ENCODE assay signal across 12 mouse cellular contexts in the genomic region with DNA sequence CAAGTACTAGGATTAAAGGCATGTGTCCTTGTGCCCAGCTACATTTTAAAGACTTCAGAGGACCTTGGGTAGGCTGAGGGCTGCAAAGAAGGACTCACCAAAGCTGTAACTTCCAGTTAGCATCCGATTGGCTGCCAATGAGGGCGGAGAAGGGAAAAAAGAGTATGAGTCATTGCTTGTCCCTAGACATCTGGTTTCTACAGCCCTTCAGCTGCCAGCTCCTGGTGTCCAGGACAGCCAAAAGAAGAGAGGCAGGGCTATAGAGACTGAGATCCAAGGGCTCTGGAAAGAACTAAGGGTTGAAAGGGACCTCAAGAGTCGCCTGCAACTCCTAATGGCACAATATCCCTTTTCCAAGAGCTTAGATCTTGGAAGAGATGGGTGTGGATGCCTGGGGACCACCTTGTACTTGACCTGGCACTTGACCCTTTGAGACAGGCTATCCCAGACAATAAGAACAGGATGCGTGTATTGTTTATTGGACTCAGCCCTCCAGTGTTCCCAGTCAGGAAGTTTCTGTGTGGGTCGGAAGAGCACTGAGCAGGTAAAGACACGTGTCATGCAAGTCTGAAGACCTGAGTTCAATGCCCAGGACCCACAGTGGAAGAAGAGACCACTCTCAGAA. TPM values are rescaled to one million over a fixed set of nuclear protein-coding genes. Genes with fewer than 3 reads are reported as not detected.
DNase-seq lines count a peak whose midpoint lies in the region; ATAC-seq and TF ChIP-seq lines count a peak whose summit lies in the region.
"Had no signal": no experiment of that assay in that cellular context is flagged by ENCODE, and none has a peak within 500 bp of the region (broad histone marks: within the 10 kb centered on the region; RNA-seq: fewer than 3 reads in every experiment).

No protein-coding gene starts in this region.

- peaks cover 17% of the 10 kb centered on the region; the same call in 1 of the 2 replicates for H3K36me3 ChIP-seq in midbrain, embryonic 11.5 days (ENCODE audit: control insufficient read depth, insufficient read depth, low read length)
- peaks cover 19% of the 10 kb centered on the region for H3K36me3 ChIP-seq in midbrain, postnatal 0 days (ENCODE audit: insufficient read depth, low read length)
- peaks cover 60% of the 10 kb centered on the region for H3K36me3 ChIP-seq in neural tube, embryonic 15.5 days

- H3K4me3 ChIP-seq in midbrain, embryonic 11.5 days (ENCODE audit: low read depth, low read length): no peak overlapping the region
- H3K4me3 ChIP-seq in midbrain, postnatal 0 days (ENCODE audit: low read depth, low read length): no peak overlapping the region
- H3K4me3 ChIP-seq in neural tube, embryonic 15.5 days (replicated peaks): no peak overlapping the region
- H3K4me3 ChIP-seq: megakaryocyte, embryonic 14.5 days had no signal

- no peak for TF ChIP-seq CTCF in midbrain, postnatal 0 days (IDR thresholded peaks at IDR 0.05)

- H3K4me1 ChIP-seq in midbrain, embryonic 11.5 days (ENCODE audit: control insufficient read depth, insufficient read depth, low read length): no peaks in the 10 kb centered on the region
- no peaks in the 10 kb centered on the region for H3K4me1 ChIP-seq in midbrain, postnatal 0 days (ENCODE audit: insufficient read depth, low read length)
- H3K4me1 ChIP-seq in neural tube, embryonic 15.5 days: 0 out of 2 replicates have a peak, but pooled peaks cover 4% of the 10 kb centered on the region

- peak; percentile 44 for DNase-seq in midbrain, embryonic 11.5 days (ENCODE audit: low spot score, missing footprints)
- DNase-seq in midbrain, postnatal 0 days (ENCODE audit: low spot score): no peak
- DNase-seq in adrenal gland, adult (ENCODE audit: inconsistent age in 2 of 2, low spot score in 1 of 2): peak; percentile 87 to 94
- DNase-seq in gastrocnemius, postnatal 25 days: peak; percentile 85
- peak; percentile 74 for DNase-seq in lung, postnatal 25 days (ENCODE audit: low spot score)
- DNase-seq in retina, embryonic 14.5 days (ENCODE audit: low spot score): no peak
- DNase-seq: forebrain, postnatal 0 days; left cerebral cortex, postnatal 4 days had no signal

- ATAC-seq in midbrain, embryonic 11.5 days (ENCODE audit: low FRiP score): no peak
- no peak for ATAC-seq in midbrain, postnatal 0 days (ENCODE audit: low FRiP score)
- ATAC-seq in megakaryocyte, adult 5-6 weeks (ENCODE audit: poor library complexity, severe bottlenecking): no peak
- ATAC-seq in neural tube, embryonic 15.5 days (ENCODE audit: low FRiP score): no peak
- ATAC-seq: forebrain, postnatal 0 days had no signal

- no peak overlapping the region for H3K9ac ChIP-seq in midbrain, embryonic 11.5 days (ENCODE audit: low read length)
- no peak overlapping the region; the same call in 1 of the 2 replicates for H3K9ac ChIP-seq in midbrain, postnatal 0 days (replicated peaks; ENCODE audit: low read length, poor library complexity, severe bottlenecking)
- H3K9ac ChIP-seq in neural tube, embryonic 15.5 days (replicated peaks): no peak overlapping the region
- H3K9ac ChIP-seq: forebrain, postnatal 0 days had no signal

- H3K4me2 ChIP-seq in midbrain, embryonic 11.5 days: no peak overlapping the region
- no peak overlapping the region for H3K4me2 ChIP-seq in midbrain, postnatal 0 days (ENCODE audit: low read depth, low read length, poor library complexity, severe bottlenecking)
- H3K4me2 ChIP-seq in neural tube, embryonic 15.5 days: no peak overlapping the region

- no peaks in the 10 kb centered on the region for H3K27me3 ChIP-seq in midbrain, embryonic 11.5 days (ENCODE audit: control insufficient read depth, insufficient read depth, low read length)
- no peaks in the 10 kb centered on the region for H3K27me3 ChIP-seq in midbrain, postnatal 0 days (ENCODE audit: insufficient read depth, low read length)
- no peaks in the 10 kb centered on the region for H3K27me3 ChIP-seq in neural tube, embryonic 15.5 days (replicated peaks)
- H3K27me3 ChIP-seq: megakaryocyte, embryonic 14.5 days had no signal

- H3K27ac ChIP-seq in midbrain, embryonic 11.5 days (ENCODE audit: low read depth, low read length): no peak overlapping the region
- H3K27ac ChIP-seq in midbrain, postnatal 0 days (ENCODE audit: low read depth, low read length): no peak overlapping the region
- no peak overlapping the region for H3K27ac ChIP-seq in neural tube, embryonic 15.5 days (replicated peaks)

- no peaks in the 10 kb centered on the region for H3K9me3 ChIP-seq in midbrain, embryonic 11.5 days (ENCODE audit: control insufficient read depth, low read length)
- H3K9me3 ChIP-seq in midbrain, postnatal 0 days (ENCODE audit: low read length): no peaks in the 10 kb centered on the region
- no peaks in the 10 kb centered on the region for H3K9me3 ChIP-seq in neural tube, embryonic 15.5 days (replicated peaks)
- H3K9me3 ChIP-seq: megakaryocyte, embryonic 14.5 days had no signal

- 90% methylated on average over 6 of the region's 6 CpGs for WGBS in midbrain, embryonic 11.5 days
- 90% methylated on average over 6 of the region's 6 CpGs for WGBS in midbrain, postnatal 0 days
- whole genome bisulfite sequencing in neural tube, embryonic 15.5 days: 91% methylated on average over 6 of the region's 6 CpGs

RNA-seq across cellular contexts. Expression of gene Irs3, which starts 14.7 kb away (rescaled TPM):
- polyA plus RNA-seq in midbrain, embryonic 11.5 days (2014; fragmentation: Nextera tagmentation; extraction: Ambion mirVana): 0.19 and 0.34 TPM in 2 replicates
- 1.2 TPM in 1 of 2 replicates, not detected in the other for total RNA-seq in midbrain, postnatal 0 days (2014; rRNA removed)
- polyA plus RNA-seq in midbrain, postnatal 0 days (2015; fragmentation: Nextera tagmentation; extraction: Ambion mirVana): 0.27 and 0.37 TPM in 2 replicates
- 1 to 10 TPM in 1 of 2 experiments, under 1 TPM in 1; 0.36 to 1.5 TPM for total RNA-seq in gastrocnemius, postnatal 25 days (2021)
- not detected in 2 replicates for total RNA-seq in megakaryocyte, adult 5-6 weeks (2015)
- not detected in 2 replicates for total RNA-seq in megakaryocyte, adult 5-6 weeks (2017)
- polyA plus RNA-seq in neural tube, embryonic 15.5 days (2015; fragmentation: Nextera tagmentation; extraction: Ambion mirVana): 0.12 and 0.37 TPM in 2 replicates
- polyA plus RNA-seq: intestine, embryonic 14.5 days had no signal

RNA-seq across cellular contexts. Expression of gene Sap25, which starts 19.0 kb away (rescaled TPM):
- polyA plus RNA-seq in midbrain, embryonic 11.5 days (2014; fragmentation: Nextera tagmentation; extraction: Ambion mirVana): 4.5 and 6.8 TPM in 2 replicates
- 3.3 and 4.9 TPM in 2 replicates for total RNA-seq in midbrain, postnatal 0 days (2014; rRNA removed)
- polyA plus RNA-seq in midbrain, postnatal 0 days (2015; fragmentation: Nextera tagmentation; extraction: Ambion mirVana): 3.2 TPM in 2 replicates
- total RNA-seq in gastrocnemius, postnatal 25 days (2021): 1 to 10 TPM; 1.8 to 2.7 TPM
- total RNA-seq in megakaryocyte, adult 5-6 weeks (2015): 59.9 and 97.5 TPM in 2 replicates
- 27.8 and 35.6 TPM in 2 replicates for total RNA-seq in megakaryocyte, adult 5-6 weeks (2017)
- polyA plus RNA-seq in neural tube, embryonic 15.5 days (2015; fragmentation: Nextera tagmentation; extraction: Ambion mirVana): 5.4 TPM in 2 replicates

RNA-seq across cellular contexts. Expression of gene Agfg2, which starts 24.4 kb away (rescaled TPM):
- 13.6 and 14.9 TPM in 2 replicates for polyA plus RNA-seq in midbrain, embryonic 11.5 days (2014; fragmentation: Nextera tagmentation; extraction: Ambion mirVana)
- total RNA-seq in midbrain, postnatal 0 days (2014; rRNA removed): 20.4 and 28.1 TPM in 2 replicates
- 15.5 and 16.9 TPM in 2 replicates for polyA plus RNA-seq in midbrain, postnatal 0 days (2015; fragmentation: Nextera tagmentation; extraction: Ambion mirVana)
- 1 to 10 TPM; 3.3 to 4.7 TPM for total RNA-seq in gastrocnemius, postnatal 25 days (2021)
- total RNA-seq in megakaryocyte, adult 5-6 weeks (2015): 19.3 and 19.9 TPM in 2 replicates
- 16.6 and 18.3 TPM in 2 replicates for total RNA-seq in megakaryocyte, adult 5-6 weeks (2017)
- polyA plus RNA-seq in neural tube, embryonic 15.5 days (2015; fragmentation: Nextera tagmentation; extraction: Ambion mirVana): 20.5 and 21.6 TPM in 2 replicates

RNA-seq across cellular contexts. Expression of gene Gm20605, which starts 31.2 kb away (rescaled TPM):
- 4.5 and 5.8 TPM in 2 replicates for polyA plus RNA-seq in midbrain, embryonic 11.5 days (2014; fragmentation: Nextera tagmentation; extraction: Ambion mirVana)
- 0.99 and 4.1 TPM in 2 replicates for total RNA-seq in midbrain, postnatal 0 days (2014; rRNA removed)
- polyA plus RNA-seq in midbrain, postnatal 0 days (2015; fragmentation: Nextera tagmentation; extraction: Ambion mirVana): 4.4 and 6.5 TPM in 2 replicates
- 1 to 10 TPM; 2.9 to 3.9 TPM for total RNA-seq in gastrocnemius, postnatal 25 days (2021)
- total RNA-seq in megakaryocyte, adult 5-6 weeks (2015): 8.1 and 10.2 TPM in 2 replicates
- 5.7 and 18.8 TPM in 2 replicates for total RNA-seq in megakaryocyte, adult 5-6 weeks (2017)
- 7.9 and 9.0 TPM in 2 replicates for polyA plus RNA-seq in neural tube, embryonic 15.5 days (2015; fragmentation: Nextera tagmentation; extraction: Ambion mirVana)

RNA-seq across cellular contexts. Expression of gene Lrch4, which starts 31.3 kb away (rescaled TPM):
- polyA plus RNA-seq in midbrain, embryonic 11.5 days (2014; fragmentation: Nextera tagmentation; extraction: Ambion mirVana): 27.3 and 28.3 TPM in 2 replicates
- total RNA-seq in midbrain, postnatal 0 days (2014; rRNA removed): 13.1 and 14.5 TPM in 2 replicates
- polyA plus RNA-seq in midbrain, postnatal 0 days (2015; fragmentation: Nextera tagmentation; extraction: Ambion mirVana): 13.1 and 15.9 TPM in 2 replicates
- total RNA-seq in gastrocnemius, postnatal 25 days (2021): 10 to 100 TPM; 13.9 to 15.4 TPM
- 76.5 and 93.0 TPM in 2 replicates for total RNA-seq in megakaryocyte, adult 5-6 weeks (2015)
- 57.1 and 66.7 TPM in 2 replicates for total RNA-seq in megakaryocyte, adult 5-6 weeks (2017)
- 16.0 and 27.4 TPM in 2 replicates for polyA plus RNA-seq in neural tube, embryonic 15.5 days (2015; fragmentation: Nextera tagmentation; extraction: Ambion mirVana)

Comparison
In these comparisons a context has a peak if more than half of its experiments do, and no peak if none do; other contexts are left out.
1. DNase-seq: peak in midbrain, embryonic 11.5 days (single experiment), adrenal gland, adult (2 of 2), gastrocnemius, postnatal 25 days (single experiment) and lung, postnatal 25 days (single experiment); none in midbrain, postnatal 0 days (single experiment) and retina, embryonic 14.5 days (single experiment).